Mouse (Mus musculus) E14TG2a.4 (cell line): ENCODE results near the gene Tmem19.

Experiments used
- H3K27me3 ChIP-seq: 2 replicates; pipeline ENCODE4 v1.6.1; 2014; ENCODE audit warnings: low read length, control low read depth; ENCODE audit not compliant: insufficient read depth
- H3K36me3 ChIP-seq: 2 replicates; pipeline ENCODE4 v1.6.1; 2014; ENCODE audit warnings: low read length, control low read depth; ENCODE audit not compliant: insufficient read depth
- H3K4me1 ChIP-seq: replicated peaks from 2 replicates; pipeline ENCODE4 v1.6.1; 2014; ENCODE audit warnings: low read depth, low read length, control low read depth
- H3K4me3 ChIP-seq: replicated peaks from 2 replicates; pipeline ENCODE4 v1.5.1; 2014; ENCODE audit warnings: mild to moderate bottlenecking, low read length
- H3K9me3 ChIP-seq: 2 replicates; pipeline ENCODE4 v1.6.1; 2014; ENCODE audit warnings: low read length, control low read depth
- CTCF ChIP-seq: conservative IDR thresholded peaks from 2 replicates; pipeline ENCODE4 v1.5.1; 2014; ENCODE audit warnings: low read length
- NANOG ChIP-seq: IDR thresholded peaks from 2 replicates; pipeline ENCODE4 v1.6.1; 2014; ENCODE audit warnings: borderline replicate concordance, low read length, mixed read lengths
- POU5F1 ChIP-seq: IDR thresholded peaks from 2 replicates; pipeline ENCODE4 v1.6.1; 2014; ENCODE audit warnings: low read length, borderline replicate concordance

Gene Tmem19

GRCm38 (mm10) chr10:115311263-115311965 lies 50.9 kb downstream of the Tmem19 start:
- no peaks in the 10 kb centered on the region for H3K9me3 ChIP-seq
- TF ChIP-seq CTCF: no peak
- no peak for TF ChIP-seq POU5F1
- TF ChIP-seq NANOG: no peak
- peaks cover 49% of the 10 kb centered on the region for H3K4me1 ChIP-seq
- H3K27me3 ChIP-seq: 0 out of 2 replicates have a peak, but pooled peaks cover 6% of the 10 kb centered on the region
- H3K4me3 ChIP-seq: no peak overlapping the region
- 0 out of 2 replicates have a peak, but pooled peaks cover 10% of the 10 kb centered on the region for H3K36me3 ChIP-seq

- H3K4me3 ChIP-seq: no peak overlapping the region
These were observed 53.1 kb downstream of the Tmem19 start for GRCm38 (mm10) chr10:115309191-115309590.

GRCm38 (mm10) chr10:115307331-115307875 lies 54.9 kb downstream of the Tmem19 start:
- Histone ChIP-seq H3K27me3 (no peaks in the 10 kb centered on the region), H3K4me3 (no peak overlapping the region), H3K9me3 (no peaks in the 10 kb centered on the region), H3K4me1 (peaks cover 29% of the 10 kb centered on the region), H3K36me3 (no peaks in the 10 kb centered on the region)
- TF ChIP-seq CTCF: no peak
- no peak for TF ChIP-seq POU5F1
- no peak for TF ChIP-seq NANOG

More at GRCm38 (mm10) chr10:115309191-115309590, 53.1 kb downstream of the Tmem19 start:
- TF ChIP-seq CTCF (no peak), NANOG (no peak), POU5F1 (no peak)
- H3K27me3 ChIP-seq: 0 out of 2 replicates have a peak, but pooled peaks cover 2% of the 10 kb centered on the region
- H3K9me3 ChIP-seq: no peaks in the 10 kb centered on the region
- H3K4me1 ChIP-seq: peaks cover 47% of the 10 kb centered on the region
- H3K36me3 ChIP-seq: 0 out of 2 replicates have a peak, but pooled peaks cover 10% of the 10 kb centered on the region

- TF ChIP-seq NANOG (no peak), CTCF (no peak), POU5F1 (no peak)
- Histone ChIP-seq H3K4me1 (peaks cover 10% of the 10 kb centered on the region), H3K27me3 (no peaks in the 10 kb centered on the region)
These were observed 63.6 kb downstream of the Tmem19 start for GRCm38 (mm10) chr10:115298683-115299082.

GRCm38 (mm10) chr10:115297582-115297981 lies 64.7 kb downstream of the Tmem19 start:
- Histone ChIP-seq H3K9me3 (no peaks in the 10 kb centered on the region), H3K36me3 (peaks cover 49% of the 10 kb centered on the region), H3K4me1 (peaks cover 10% of the 10 kb centered on the region), H3K27me3 (no peaks in the 10 kb centered on the region), H3K4me3 (no peak overlapping the region)
- TF ChIP-seq CTCF (no peak), NANOG (no peak), POU5F1 (no peak)

More at GRCm38 (mm10) chr10:115298683-115299082, 63.6 kb downstream of the Tmem19 start:
- H3K4me3 ChIP-seq: no peak overlapping the region
- H3K36me3 ChIP-seq: peaks cover 39% of the 10 kb centered on the region
- no peaks in the 10 kb centered on the region for H3K9me3 ChIP-seq

GRCm38 (mm10) chr10:115296401-115296935 lies 65.8 kb downstream of the Tmem19 start:
- no peak for TF ChIP-seq POU5F1
- no peak for TF ChIP-seq CTCF
- no peak for TF ChIP-seq NANOG
- Histone ChIP-seq H3K4me3 (no peak overlapping the region), H3K27me3 (no peaks in the 10 kb centered on the region), H3K36me3 (peaks cover 53% of the 10 kb centered on the region), H3K9me3 (no peaks in the 10 kb centered on the region), H3K4me1 (peaks cover 10% of the 10 kb centered on the region)

GRCm38 (mm10) chr10:115295162-115295561 lies 67.1 kb downstream of the Tmem19 start:
- H3K27me3 ChIP-seq: no peaks in the 10 kb centered on the region
- TF ChIP-seq POU5F1 (no peak), CTCF (no peak), NANOG (no peak)
- H3K4me3 ChIP-seq: no peak overlapping the region
- peaks cover 42% of the 10 kb centered on the region for H3K36me3 ChIP-seq
- H3K9me3 ChIP-seq: no peaks in the 10 kb centered on the region
- peaks cover 10% of the 10 kb centered on the region for H3K4me1 ChIP-seq

GRCm38 (mm10) chr10:115294715-115295114 lies 67.6 kb downstream of the Tmem19 start:
- H3K4me3 ChIP-seq: no peak overlapping the region
- peaks cover 42% of the 10 kb centered on the region for H3K36me3 ChIP-seq
- TF ChIP-seq NANOG: no peak
- TF ChIP-seq CTCF: no peak
- no peak for TF ChIP-seq POU5F1
- no peaks in the 10 kb centered on the region for H3K9me3 ChIP-seq
- peaks cover 10% of the 10 kb centered on the region for H3K4me1 ChIP-seq
- H3K27me3 ChIP-seq: no peaks in the 10 kb centered on the region
